Mouse (Mus musculus) forebrain, embryonic 12.5 days (tissue): ENCODE measurements around the gene Tbxa2r. TPM values are rescaled to one million over a fixed set of nuclear protein-coding genes. Genes with fewer than 3 reads are reported as not detected.

ENCODE experiments used
- ATAC-seq: fragments of 200-750 bp; cut with Nextera tagmentation; 2 replicates; pipeline ENCODE4 v1.8.0; 2017; ENCODE audit warnings: moderate TSS enrichment; ENCODE audit not compliant: low FRiP score
- H3K27ac ChIP-seq: fragments of 300-500 bp; sonication (generic); 2 replicates; pipeline ENCODE4 v1.5.1; 2016; ENCODE audit warnings: mild to moderate bottlenecking
- H3K27me3 ChIP-seq: fragments of 300-500 bp; sonication (generic); 2 replicates; pipeline ENCODE4 v1.6.1; 2016; ENCODE audit warnings: mild to moderate bottlenecking
- H3K36me3 ChIP-seq: fragments of 300-500 bp; sonication (generic); replicated peaks from 2 replicates; pipeline ENCODE4 v1.6.1; 2016; ENCODE audit warnings: mild to moderate bottlenecking
- H3K4me1 ChIP-seq: fragments of 300-500 bp; sonication (generic); 2 replicates; pipeline ENCODE4 v1.6.1; 2016
- H3K4me2 ChIP-seq: fragments of 300-500 bp; sonication (generic); 2 replicates; pipeline ENCODE4 v1.6.1; 2016; ENCODE audit warnings: mild to moderate bottlenecking, moderate library complexity
- H3K4me3 ChIP-seq: fragments of 300-500 bp; sonication (generic); replicated peaks from 2 replicates; pipeline ENCODE4 v1.5.1; 2016; ENCODE audit warnings: mild to moderate bottlenecking
- H3K9ac ChIP-seq: fragments of 300-500 bp; sonication (generic); 2 replicates; pipeline ENCODE4 v1.6.1; 2016; ENCODE audit warnings: mild to moderate bottlenecking
- H3K9me3 ChIP-seq: fragments of 300-500 bp; sonication (generic); 2 replicates; pipeline ENCODE4 v1.6.1; 2016
- WGBS: fragments of 180-500 bp; shearing (Covaris S2); methylation state at CpG from one replicate; pipeline ENCODE4 v1.1.7; 2016; 5-methylcytosine and 5-hydroxymethylcytosine counted together
- polyA plus RNA-seq: library from polyadenylated mRNA; unstranded; fragments of >200 nt; fragmentation: Nextera tagmentation; extraction: Ambion mirVana; gene quantifications from 2 replicates; pipeline ENCODE4 v1.2.1, GENCODE M21; 2016

Tbxa2r gene
- polyA plus RNA-seq, 1 experiment from 2014 or later = 2.1 TPM

DNA sequence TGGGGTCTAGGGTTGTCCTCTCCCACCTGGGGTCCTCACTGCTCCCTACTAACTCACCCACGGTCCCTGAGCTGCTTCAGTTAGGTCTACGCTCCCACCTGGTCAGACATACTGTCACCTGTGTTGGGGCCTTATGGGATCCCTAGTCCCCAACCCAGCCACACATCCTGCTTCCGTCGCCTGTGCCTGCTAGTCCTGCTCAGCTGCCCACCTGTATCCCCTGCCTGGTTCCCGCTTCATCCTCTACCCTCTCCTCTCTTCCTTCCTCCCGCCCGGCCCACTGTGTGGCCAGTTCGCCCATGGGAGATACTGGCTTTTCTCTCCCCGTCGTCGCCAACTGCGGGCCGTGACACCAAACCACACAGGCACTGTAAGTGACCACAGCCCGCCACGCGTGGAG is 12.9 kb upstream of the Tbxa2r start:
- Histone ChIP-seq H3K9me3 (no peaks in the 10 kb centered on the region), H3K4me2 (no peak overlapping the region), H3K4me1 (peaks cover 26% of the 10 kb centered on the region), H3K4me3 (no peak overlapping the region), H3K9ac (no peak overlapping the region), H3K27me3 (peaks cover 6% of the 10 kb centered on the region; the same call in 1 of the 2 replicates), H3K27ac (no peak overlapping the region), H3K36me3 (peaks cover 64% of the 10 kb centered on the region)
- WGBS = 93% methylated on average over 16 of the region's 16 CpGs
- no peak for ATAC-seq

DNA sequence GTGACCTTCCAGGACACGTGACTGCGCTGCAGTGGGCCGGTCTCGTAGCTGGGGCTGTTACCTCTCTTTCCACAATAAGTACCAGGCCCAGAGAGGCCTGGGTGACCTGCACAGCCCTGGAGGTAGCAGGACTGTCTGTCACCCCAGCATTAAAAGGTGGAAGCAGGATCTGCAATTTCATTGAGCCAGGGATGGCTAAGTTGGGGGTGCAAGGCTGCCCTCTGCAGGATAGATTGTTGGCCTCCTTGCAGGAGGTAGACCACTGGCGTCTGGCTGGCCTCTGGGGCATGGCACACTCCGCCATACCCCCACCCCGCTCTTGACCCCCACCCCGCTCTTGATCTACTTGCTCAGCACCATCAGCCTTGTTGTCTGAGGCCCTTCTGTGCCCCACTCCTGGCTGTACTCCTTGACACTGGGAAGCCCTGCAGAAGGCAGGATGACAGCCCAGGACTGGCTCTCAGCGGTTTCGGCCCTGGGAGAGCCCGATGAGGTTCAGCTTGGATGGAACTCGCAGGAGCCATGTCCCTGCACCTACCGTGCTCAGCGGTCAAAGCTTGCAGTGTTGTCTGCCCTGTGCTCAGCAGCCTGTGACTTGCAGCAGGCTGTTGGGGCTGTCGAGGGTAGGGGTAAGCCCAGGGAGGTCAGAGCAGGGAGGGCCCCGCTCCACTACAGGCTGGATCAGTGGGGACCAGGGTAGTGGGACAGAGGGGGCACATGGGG is 12.0 kb upstream of the Tbxa2r start:
- H3K4me2 ChIP-seq = peak overlapping the region; percentile 32
- H3K9me3 ChIP-seq = no peaks in the 10 kb centered on the region
- H3K9ac ChIP-seq = peak overlapping the region; percentile 22; the same call in 1 of the 2 replicates
- ATAC-seq = no peak
- H3K27me3 ChIP-seq = peaks cover 6% of the 10 kb centered on the region; the same call in 1 of the 2 replicates
- peaks cover 27% of the 10 kb centered on the region for H3K4me1 ChIP-seq
- WGBS = 43% methylated on average over 16 of the region's 16 CpGs
- no peak overlapping the region for H3K4me3 ChIP-seq
- no peak overlapping the region for H3K27ac ChIP-seq
- H3K36me3 ChIP-seq = peaks cover 55% of the 10 kb centered on the region

DNA sequence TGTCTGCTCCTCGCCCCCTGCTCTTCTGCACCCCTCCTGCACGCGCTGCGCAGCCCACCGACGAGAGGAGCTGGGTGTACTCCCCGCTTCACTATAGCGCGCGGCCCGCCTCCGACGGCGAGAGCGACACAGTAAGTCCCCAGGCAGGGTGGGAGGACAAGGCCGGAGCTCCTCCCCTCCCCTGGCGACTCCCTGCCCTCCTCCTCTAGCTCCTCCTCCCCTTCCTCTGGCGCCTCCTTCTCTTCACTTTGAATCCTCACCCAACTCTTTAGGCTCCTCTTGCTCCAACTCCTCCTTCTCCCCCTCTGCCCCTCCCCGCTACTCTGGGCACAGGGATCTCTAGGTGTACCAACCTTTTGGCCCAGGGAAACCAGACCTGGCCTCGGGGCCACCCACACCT is 11.3 kb upstream of the Tbxa2r start:
- H3K4me3 ChIP-seq = no peak overlapping the region
- H3K4me2 ChIP-seq = peak overlapping the region; percentile 32
- H3K36me3 ChIP-seq = peaks cover 48% of the 10 kb centered on the region
- H3K4me1 ChIP-seq = peaks cover 35% of the 10 kb centered on the region
- H3K27me3 ChIP-seq = peaks cover 6% of the 10 kb centered on the region; the same call in 1 of the 2 replicates
- 10% methylated on average over 20 of the region's 20 CpGs for WGBS
- H3K9me3 ChIP-seq = no peaks in the 10 kb centered on the region
- ATAC-seq = no peak
- H3K9ac ChIP-seq = peak overlapping the region; percentile 22; the same call in 1 of the 2 replicates
- H3K27ac ChIP-seq = no peak overlapping the region

DNA sequence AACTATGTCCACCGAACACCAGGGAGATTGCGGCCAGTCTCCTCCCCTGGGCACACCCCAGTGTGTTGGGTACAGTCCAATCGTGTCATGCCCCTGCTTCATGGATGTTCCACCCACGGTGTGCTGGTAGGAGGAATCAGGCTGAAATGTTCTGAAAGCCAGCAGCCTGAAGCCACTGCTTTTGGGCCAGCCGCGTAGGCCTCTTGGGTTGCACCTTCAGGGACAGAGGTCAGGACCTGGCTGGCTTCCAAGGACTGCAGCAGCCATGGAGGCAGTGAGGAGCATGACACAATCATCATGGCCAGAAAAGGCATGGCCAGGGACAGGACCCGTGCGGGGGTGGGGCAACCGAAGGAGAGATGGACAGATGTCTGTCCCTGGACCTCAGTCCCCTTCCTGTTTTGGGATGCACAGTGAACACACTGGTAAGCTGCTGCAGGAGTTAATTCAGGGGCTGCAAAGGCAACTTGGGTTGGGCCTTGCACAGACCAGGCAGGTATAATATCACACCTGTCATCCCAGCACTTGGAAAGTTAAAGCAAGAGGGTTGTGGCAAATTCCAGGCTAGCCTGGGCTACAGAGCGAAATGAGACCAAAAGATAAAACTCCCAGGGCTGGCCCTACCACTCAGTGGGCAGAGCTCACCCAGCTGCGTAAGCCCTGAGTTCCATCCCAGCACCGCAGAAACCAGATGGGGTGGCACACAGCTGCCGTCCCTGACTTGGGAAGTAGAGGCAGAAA is 9.8 kb upstream of the Tbxa2r start:
- Histone ChIP-seq H3K9me3 (no peaks in the 10 kb centered on the region), H3K27ac (peak overlapping the region; percentile 88), H3K36me3 (peaks cover 48% of the 10 kb centered on the region), H3K4me2 (peak overlapping the region; percentile 77), H3K4me3 (peak overlapping the region; percentile 96), H3K27me3 (peaks cover 6% of the 10 kb centered on the region; the same call in 1 of the 2 replicates), H3K9ac (peak overlapping the region; percentile 21), H3K4me1 (peaks cover 38% of the 10 kb centered on the region)
- 90% methylated on average over 13 of the region's 13 CpGs for WGBS
- ATAC-seq = no peak

DNA sequence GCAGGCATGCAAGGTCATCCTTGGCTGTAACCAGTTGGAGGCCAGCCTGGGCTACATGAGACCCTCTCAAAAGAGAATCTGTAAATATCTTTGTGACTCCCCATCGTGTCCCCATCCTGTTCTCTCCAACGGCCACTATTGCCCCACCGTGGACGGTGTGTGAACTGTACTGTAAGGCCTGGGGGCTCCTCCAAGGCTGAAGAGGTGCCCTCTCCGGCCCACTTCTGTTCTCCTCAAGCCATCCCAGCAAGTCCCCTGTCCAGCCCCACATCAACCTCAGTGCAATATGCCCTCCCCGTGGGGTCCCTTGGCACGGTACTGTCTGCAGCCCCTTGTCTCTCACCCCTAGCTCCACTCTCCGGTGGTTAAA is 9.2 kb upstream of the Tbxa2r start:
- peak overlapping the region; percentile 88 for H3K27ac ChIP-seq
- H3K4me1 ChIP-seq = peaks cover 38% of the 10 kb centered on the region
- no peak for ATAC-seq
- H3K9me3 ChIP-seq = no peaks in the 10 kb centered on the region
- peaks cover 6% of the 10 kb centered on the region; the same call in 1 of the 2 replicates for H3K27me3 ChIP-seq
- H3K4me3 ChIP-seq = peak overlapping the region; percentile 96
- WGBS = 43% methylated on average over 8 of the region's 8 CpGs
- H3K36me3 ChIP-seq = peaks cover 48% of the 10 kb centered on the region
- peak overlapping the region; percentile 77 for H3K4me2 ChIP-seq
- H3K9ac ChIP-seq = peak overlapping the region; percentile 21

DNA sequence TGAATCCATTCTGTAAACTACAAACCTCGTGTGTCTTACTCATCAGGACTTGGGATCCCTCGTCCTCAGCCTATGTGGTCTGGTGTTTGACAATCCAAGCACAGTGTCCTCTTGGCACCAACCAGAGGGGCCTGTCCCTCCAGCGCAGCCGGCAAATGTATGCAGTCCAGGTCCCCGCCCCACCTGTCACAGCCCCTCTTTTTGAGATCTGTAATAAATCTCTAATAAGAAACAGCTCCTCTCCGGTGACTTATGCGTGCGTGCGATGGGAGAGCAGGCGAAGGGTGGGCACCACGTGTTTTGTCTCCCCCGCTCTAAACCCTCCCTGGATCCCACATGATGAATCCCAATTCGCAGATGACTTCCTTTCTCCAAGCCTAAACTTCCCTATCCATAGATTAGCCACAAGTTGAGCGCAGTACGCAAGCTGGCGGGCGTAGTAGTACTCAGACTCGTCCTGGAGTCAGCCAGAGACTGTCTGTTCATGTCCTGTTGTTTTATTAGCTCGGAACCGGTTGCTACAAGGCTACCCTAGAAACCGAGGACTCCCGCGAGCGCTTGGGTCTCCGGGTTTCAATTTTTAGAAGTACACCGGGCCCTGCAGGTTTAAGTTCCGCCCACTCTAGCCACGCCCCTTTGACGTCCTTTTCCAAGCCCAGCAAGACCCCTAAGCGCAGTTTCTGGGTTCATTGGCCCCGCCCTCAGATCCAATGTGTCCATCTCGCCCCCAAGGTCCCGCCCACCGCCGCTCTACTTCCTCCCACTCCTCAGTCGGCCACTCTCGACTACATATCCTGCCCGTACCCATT is 8.6 kb upstream of the Tbxa2r start:
- H3K4me1 ChIP-seq = peaks cover 38% of the 10 kb centered on the region
- H3K9ac ChIP-seq = peak overlapping the region; percentile 21
- peak overlapping the region; percentile 77 for H3K4me2 ChIP-seq
- peak overlapping the region; percentile 88 for H3K27ac ChIP-seq
- no peaks in the 10 kb centered on the region for H3K9me3 ChIP-seq
- WGBS = 2% methylated on average over 38 of the region's 38 CpGs
- peak; percentile 1; the same call in 1 of the 2 replicates for ATAC-seq
- peaks cover 6% of the 10 kb centered on the region; the same call in 1 of the 2 replicates for H3K27me3 ChIP-seq
- H3K36me3 ChIP-seq = peaks cover 49% of the 10 kb centered on the region
- H3K4me3 ChIP-seq = peak overlapping the region; percentile 96

DNA sequence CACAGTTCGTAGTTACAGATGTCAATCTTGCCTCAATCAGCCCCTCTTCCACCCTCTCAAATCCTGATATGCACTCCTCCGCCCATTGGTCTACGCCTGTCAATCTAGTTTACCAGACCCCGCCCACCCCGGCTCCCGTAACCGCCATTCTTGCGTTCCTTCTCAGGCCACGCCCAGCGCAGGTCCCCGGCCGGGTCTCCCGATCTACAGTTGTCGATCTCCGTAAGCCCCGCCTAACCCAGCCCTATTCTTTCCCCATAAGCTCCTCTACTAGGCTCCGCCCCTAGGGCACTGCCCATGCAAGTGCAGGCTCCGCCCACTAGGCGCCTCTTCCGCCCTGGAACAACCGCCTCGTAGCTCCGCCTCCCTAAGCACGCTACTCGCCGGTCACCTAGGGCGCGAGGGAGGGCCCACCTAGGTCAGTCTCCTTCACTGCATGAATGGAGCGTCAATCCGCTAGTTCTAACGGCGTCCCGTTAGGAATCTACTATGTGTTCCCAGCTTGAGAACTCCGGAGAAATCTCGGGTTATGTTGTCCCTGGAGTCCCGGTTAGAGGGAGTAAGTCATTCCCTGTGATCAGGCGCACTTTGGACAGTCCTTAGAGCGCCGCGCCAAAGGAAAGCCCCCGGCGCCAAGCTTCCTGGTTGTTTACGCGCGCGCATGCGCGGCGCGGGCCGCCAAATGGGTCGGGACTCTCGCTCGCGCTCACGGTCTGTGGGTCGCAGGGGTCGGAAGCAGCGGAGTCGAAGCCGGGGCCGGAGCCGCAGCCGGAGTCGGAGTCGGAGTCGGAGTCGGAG is 7.8 kb upstream of the Tbxa2r start, which contains the start of gene Cactin:
Cactin (plus strand) TSS at position 554 of the 798 bp plus-strand sequence.
- H3K9ac ChIP-seq = peak within 1 kb of the TSS; percentile 79
- H3K4me1 ChIP-seq = peaks cover 38% of the 10 kb centered on the region
- peaks cover 6% of the 10 kb centered on the region; the same call in 1 of the 2 replicates for H3K27me3 ChIP-seq
- WGBS = under 1% methylated on average over 68 of the region's 68 CpGs
- peak; percentile 93 for ATAC-seq
- no peaks in the 10 kb centered on the region for H3K9me3 ChIP-seq
- peaks cover 49% of the 10 kb centered on the region for H3K36me3 ChIP-seq
- peak within 1 kb of the TSS; percentile 77 for H3K4me2 ChIP-seq
- peak within 1 kb of the TSS; percentile 88 for H3K27ac ChIP-seq
- H3K4me3 ChIP-seq = peak within 1 kb of the TSS; percentile 96

DNA sequence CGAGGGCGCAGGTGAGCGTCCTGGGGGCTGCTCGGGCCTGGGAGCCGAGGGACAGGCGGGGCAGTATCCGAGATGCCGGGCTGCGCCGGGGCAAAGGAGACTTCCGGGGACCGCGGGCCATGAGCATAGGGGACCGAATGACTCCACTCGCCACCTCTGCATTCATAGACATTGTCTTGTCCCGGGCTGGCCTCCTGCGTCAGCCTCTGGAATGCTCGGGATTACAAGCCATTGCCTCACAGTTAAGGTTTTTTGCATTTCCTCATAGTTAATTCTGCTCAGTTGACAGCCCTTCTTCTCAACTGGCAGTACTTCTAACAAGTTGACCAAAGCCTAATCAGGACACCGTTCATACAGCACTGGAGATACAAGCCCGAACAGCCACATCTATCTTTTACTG is 7.1 kb upstream of the Tbxa2r start:
- H3K9me3 ChIP-seq = no peaks in the 10 kb centered on the region
- peaks cover 53% of the 10 kb centered on the region for H3K36me3 ChIP-seq
- peak overlapping the region; percentile 88 for H3K27ac ChIP-seq
- no peak; the same call in 1 of the 2 replicates for ATAC-seq
- H3K4me1 ChIP-seq = peaks cover 33% of the 10 kb centered on the region
- H3K4me2 ChIP-seq = peak overlapping the region; percentile 77
- peak overlapping the region; percentile 79 for H3K9ac ChIP-seq
- 4% methylated on average over 19 of the region's 20 CpGs for WGBS
- H3K27me3 ChIP-seq = peaks cover 6% of the 10 kb centered on the region; the same call in 1 of the 2 replicates
- H3K4me3 ChIP-seq = peak overlapping the region; percentile 96

DNA sequence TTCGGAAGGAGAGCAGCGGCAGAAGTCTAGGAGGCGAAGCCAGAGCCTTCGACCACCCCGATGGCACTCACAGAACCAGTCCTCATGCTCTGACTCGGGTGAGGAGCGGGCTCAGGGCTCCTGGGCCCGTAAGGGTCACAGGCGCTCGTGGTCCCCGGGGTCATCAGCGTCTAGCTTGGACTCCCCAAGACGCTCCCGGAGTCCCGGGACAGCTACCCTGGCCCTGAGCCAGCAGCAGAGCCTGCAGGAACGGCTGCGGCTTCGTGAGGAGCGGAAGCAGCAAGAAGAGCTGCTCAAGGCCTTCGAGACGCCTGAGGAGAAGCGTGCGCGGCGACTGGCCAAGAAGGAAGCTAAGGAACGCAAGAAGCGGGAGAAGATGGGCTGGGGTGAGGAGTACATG is 6.1 kb upstream of the Tbxa2r start:
- peaks cover 62% of the 10 kb centered on the region for H3K36me3 ChIP-seq
- no peak for ATAC-seq

DNA sequence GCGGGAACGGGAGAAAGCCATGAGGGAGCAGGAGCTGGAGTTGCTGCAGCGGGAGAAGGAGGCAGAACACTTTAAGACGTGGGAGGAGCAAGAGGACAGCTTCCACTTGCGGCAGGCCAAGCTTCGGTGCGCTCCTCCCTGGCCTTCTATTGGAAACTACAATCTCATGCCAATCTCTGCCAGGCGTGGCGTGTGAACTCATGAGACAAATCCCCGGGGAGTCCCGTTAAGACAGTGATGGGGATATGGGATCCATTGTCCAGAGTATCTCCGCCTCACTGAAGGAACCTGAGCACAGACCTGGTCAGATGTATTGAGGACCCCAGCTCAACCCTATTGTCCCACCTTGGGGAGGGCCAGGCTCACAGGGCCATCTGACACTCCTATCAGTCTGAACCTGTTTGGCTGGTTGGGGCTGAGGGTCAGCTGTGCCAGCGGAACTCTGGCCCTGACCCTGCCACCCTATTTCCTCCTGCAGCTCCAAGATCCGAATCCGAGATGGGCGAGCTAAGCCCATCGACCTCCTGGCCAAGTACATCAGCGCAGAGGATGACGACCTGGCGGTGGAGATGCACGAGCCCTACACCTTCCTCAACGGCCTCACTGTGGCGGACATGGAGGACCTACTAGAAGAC is 5.3 kb upstream of the Tbxa2r start:
- Histone ChIP-seq H3K9me3 (no peaks in the 10 kb centered on the region), H3K9ac (no peak overlapping the region), H3K4me1 (peaks cover 24% of the 10 kb centered on the region), H3K36me3 (peaks cover 56% of the 10 kb centered on the region), H3K27me3 (no peaks in the 10 kb centered on the region), H3K4me3 (no peak overlapping the region; the same call in 1 of the 2 replicates), H3K4me2 (no peak overlapping the region), H3K27ac (no peak overlapping the region)
- WGBS = 93% methylated on average over 23 of the region's 23 CpGs
- ATAC-seq = no peak

More for the DNA sequence above, 6.1 kb upstream of the Tbxa2r start:
- Histone ChIP-seq H3K4me2 (no peak overlapping the region; the same call in 1 of the 2 replicates), H3K4me1 (peaks cover 24% of the 10 kb centered on the region), H3K27me3 (no peaks in the 10 kb centered on the region), H3K9me3 (no peaks in the 10 kb centered on the region), H3K27ac (no peak overlapping the region), H3K9ac (no peak overlapping the region), H3K4me3 (peak overlapping the region; percentile 96)
- WGBS = 96% methylated on average over 27 of the region's 27 CpGs
